ENCODE assay signal across 8 mouse cellular contexts in the genomic region with DNA sequence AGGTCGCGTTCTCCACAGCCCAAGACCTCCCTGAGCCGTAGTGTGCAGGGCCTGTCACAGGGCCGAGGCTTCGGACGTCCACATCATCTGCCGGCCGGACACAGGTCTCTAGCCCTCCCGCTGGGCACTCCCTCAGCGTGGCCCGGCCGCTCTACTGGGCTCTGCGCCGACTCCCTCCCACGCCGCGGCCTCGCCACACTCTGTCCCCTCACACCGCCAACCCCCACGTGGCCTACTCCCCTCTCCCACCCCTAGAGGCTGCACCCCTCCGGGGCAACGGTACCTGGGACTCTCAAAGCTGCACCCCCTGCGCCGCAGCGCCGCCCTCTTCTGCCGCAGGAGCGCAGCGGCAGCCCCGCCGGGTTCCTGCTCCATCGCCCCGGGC. TPM values are rescaled to one million over a fixed set of nuclear protein-coding genes. Genes with fewer than 3 reads are reported as not detected.
A peak's percentile ranks its signal among the peaks of the same experiment; 100 is the strongest.
DNase-seq lines count a peak whose midpoint lies in the region; ATAC-seq and TF ChIP-seq lines count a peak whose summit lies in the region.

No protein-coding gene starts in this region.

- peaks cover 14% of the 10 kb centered on the region; the same call in 1 of the 2 replicates for H3K27me3 ChIP-seq in heart, embryonic 15.5 days
- H3K27me3 ChIP-seq in Patski, result no peaks in the 10 kb centered on the region
- H3K27me3 ChIP-seq in forebrain, embryonic 12.5 days, result peaks cover 35% of the 10 kb centered on the region
- H3K27me3 ChIP-seq in liver, embryonic 14.5 days (ENCODE audit: control insufficient read depth, insufficient read depth, low read length), result peaks cover 22% of the 10 kb centered on the region

- intact Hi-C loops in heart, postnatal 36 days (cut with DNase I), result loop anchor here (2.0 kb wide), 1 partner anchor 105 kb away; no protein-coding TSS in a partner anchor

- H3K4me3 ChIP-seq in heart, embryonic 15.5 days, result peak overlapping the region; percentile 88
- H3K4me3 ChIP-seq in forebrain, embryonic 12.5 days (replicated peaks), result peak overlapping the region; percentile 70
- H3K4me3 ChIP-seq in liver, embryonic 14.5 days (ENCODE audit: insufficient read depth in 1 of 2, low read depth in 2 of 2, low read length in 2 of 2), result peak overlapping the region; percentile 53 to 58

- DNase-seq in heart, postnatal 36 days, result no peak
- peak; percentile 2 for DNase-seq in Patski (ENCODE audit: low read depth, low spot score)
- DNase-seq in liver, embryonic 14.5 days (ENCODE audit: low read depth in 3 of 3, low spot score in 3 of 3), result no peak
- no peak for DNase-seq in spleen, adult 12 weeks (ENCODE audit: low spot score)
- no peak for DNase-seq in frontal cortex, postnatal 36 days (ENCODE audit: low spot score in 2 of 2)
- DNase-seq in thymus, adult 18-20 months, result no peak

- peak overlapping the region; percentile 83 for H3K27ac ChIP-seq in heart, embryonic 15.5 days
- no peak overlapping the region for H3K27ac ChIP-seq in forebrain, embryonic 12.5 days
- H3K27ac ChIP-seq in liver, embryonic 14.5 days, result no peak overlapping the region

- H3K36me3 ChIP-seq in heart, embryonic 15.5 days, result no peaks in the 10 kb centered on the region
- H3K36me3 ChIP-seq in forebrain, embryonic 12.5 days (replicated peaks), result no peaks in the 10 kb centered on the region
- no peaks in the 10 kb centered on the region for H3K36me3 ChIP-seq in liver, embryonic 14.5 days (replicated peaks; ENCODE audit: control insufficient read depth, insufficient read depth, low read depth)

- WGBS in heart, embryonic 15.5 days, result under 1% methylated on average over 33 of the region's 33 CpGs
- under 1% methylated on average over 33 of the region's 33 CpGs for WGBS in forebrain, embryonic 12.5 days
- WGBS in liver, embryonic 14.5 days (ENCODE audit: insufficient replicate concordance), result 0% methylated on average over 31 of the region's 33 CpGs

- TF ChIP-seq CTCF in Patski (IDR thresholded peaks at IDR 0.05), result no peak
- peak; percentile 34 for TF ChIP-seq CTCF in liver, embryonic 14.5 days (IDR thresholded peaks at IDR 0.05; ENCODE audit: low read depth)

- H3K9ac ChIP-seq in heart, embryonic 15.5 days, result peak overlapping the region; percentile 64
- peak overlapping the region; percentile 81 for H3K9ac ChIP-seq in forebrain, embryonic 12.5 days
- peak overlapping the region; percentile 33 for H3K9ac ChIP-seq in liver, embryonic 14.5 days (replicated peaks)

- peak overlapping the region; percentile 97 for H3K4me2 ChIP-seq in heart, embryonic 15.5 days
- peak overlapping the region; percentile 98 for H3K4me2 ChIP-seq in forebrain, embryonic 12.5 days
- peak overlapping the region; percentile 83 for H3K4me2 ChIP-seq in liver, embryonic 14.5 days (ENCODE audit: low read depth)

- no peak; the same call in 1 of the 2 replicates for ATAC-seq in heart, embryonic 15.5 days (replicated peaks; ENCODE audit: insufficient number of reproducible peaks, insufficient read depth, low FRiP score, low read depth)
- ATAC-seq in Patski, result no peak
- ATAC-seq in forebrain, embryonic 12.5 days (ENCODE audit: low FRiP score), result peak; percentile 59
- no peak for ATAC-seq in liver, embryonic 14.5 days (ENCODE audit: insufficient read depth)

- no peaks in the 10 kb centered on the region for H3K9me3 ChIP-seq in heart, embryonic 15.5 days (replicated peaks)
- H3K9me3 ChIP-seq in forebrain, embryonic 12.5 days, result no peaks in the 10 kb centered on the region
- no peaks in the 10 kb centered on the region for H3K9me3 ChIP-seq in liver, embryonic 14.5 days (ENCODE audit: control insufficient read depth, low read length)

- POLR2A ChIA-PET in Patski (lab: Charles Lee), result no interaction called here

- peaks cover 21% of the 10 kb centered on the region for H3K4me1 ChIP-seq in heart, embryonic 15.5 days (replicated peaks)
- H3K4me1 ChIP-seq in forebrain, embryonic 12.5 days, result peaks cover 19% of the 10 kb centered on the region
- H3K4me1 ChIP-seq in liver, embryonic 14.5 days (replicated peaks; ENCODE audit: control insufficient read depth in 2 of 2, insufficient read depth in 2 of 2, low read length in 1 of 2), result peaks cover 0 to 7% of the 10 kb centered on the region in 2 experiments; a peak in 3 of 4 replicates

- TF ChIP-seq EP300 in liver, embryonic 14.5 days (IDR thresholded peaks at IDR 0.05; ENCODE audit: low read depth), result no peak

- CTCF ChIA-PET in Patski (lab: Charles Lee), result no interaction called here

- in situ Hi-C loops in Patski (cut with MboI; ENCODE audit: low pct_unique_long_range_greater_than_20kb), result no loop called here

RNA-seq across cellular contexts. Expression of a gene that starts 1.3 kb away (rescaled TPM):
- polyA plus RNA-seq in heart, embryonic 15.5 days (2015; fragmentation: Nextera tagmentation; extraction: Ambion mirVana), result 6.9 and 11.4 TPM in 2 replicates
- total RNA-seq in heart, postnatal 36 days (2021), result 1 to 10 TPM; 3.1 to 4.7 TPM
- polyA plus RNA-seq in Patski (2021), result 14.2 TPM
- 14.5 and 15.1 TPM in 2 replicates for polyA plus RNA-seq in forebrain, embryonic 12.5 days (2016; fragmentation: Nextera tagmentation; extraction: Ambion mirVana)
- 0.34 and 0.56 TPM in 2 replicates for polyA plus RNA-seq in liver, embryonic 14.5 days (2012; rRNA removed)
- 0.53 and 1.3 TPM in 2 replicates for polyA plus RNA-seq in liver, embryonic 14.5 days (2014; fragmentation: Nextera tagmentation; extraction: Ambion mirVana)
